Mouse (Mus musculus): ENCODE data around the gene Rftn1. TPM values are rescaled to one million over a fixed set of nuclear protein-coding genes. Genes with fewer than 3 reads are reported as not detected.
"Not testable (repeated sequence)": the region's sequence is repeated elsewhere in the genome, so short reads cannot be mapped to it uniquely, and the experiment has no call there.

Gene Rftn1
- polyA plus RNA-seq, 1 experiment from 2014 or later, result 7.6 TPM

- no peaks in the 10 kb centered on the region for H3K27me3 ChIP-seq (ENCODE audit: insufficient read depth, poor library complexity, severe bottlenecking)
- H3K4me1 ChIP-seq (replicated peaks), result no peaks in the 10 kb centered on the region
- H3K4me3 ChIP-seq, result no peak overlapping the region
- no peak overlapping the region for H3K27ac ChIP-seq
- no peaks in the 10 kb centered on the region for H3K9me3 ChIP-seq
- DNase-seq (ENCODE audit: low spot score), result no peak
- WGBS, result 88% methylated on average over 6 of the region's 6 CpGs
- no peaks in the 10 kb centered on the region for H3K36me3 ChIP-seq
Measured at GRCm38 (mm10) chr17:50215104-50215503, 24.6 kb upstream of the Rftn1 start.

GRCm38 (mm10) chr17:50213117-50213516 is 22.6 kb upstream of the Rftn1 start:
- Histone ChIP-seq H3K36me3 (no peaks in the 10 kb centered on the region), H3K27me3 (ENCODE audit: insufficient read depth, poor library complexity, severe bottlenecking) (no peaks in the 10 kb centered on the region), H3K27ac (no peak overlapping the region), H3K9me3 (no peaks in the 10 kb centered on the region), H3K4me3 (no peak overlapping the region), H3K4me1 (replicated peaks) (no peaks in the 10 kb centered on the region)
- DNase-seq (ENCODE audit: low spot score), result no peak
- WGBS, result 87% methylated on average over 4 of the region's 4 CpGs

GRCm38 (mm10) chr17:50211816-50212215 is 21.3 kb upstream of the Rftn1 start:
- no peak overlapping the region for H3K4me3 ChIP-seq
- WGBS, result 93% methylated on average over 7 of the region's 7 CpGs
- no peaks in the 10 kb centered on the region for H3K27me3 ChIP-seq (ENCODE audit: insufficient read depth, poor library complexity, severe bottlenecking)
- DNase-seq (ENCODE audit: low spot score), result no peak
- no peaks in the 10 kb centered on the region for H3K36me3 ChIP-seq
- no peaks in the 10 kb centered on the region for H3K4me1 ChIP-seq (replicated peaks)
- H3K9me3 ChIP-seq, result no peaks in the 10 kb centered on the region
- H3K27ac ChIP-seq, result no peak overlapping the region

- H3K27me3 ChIP-seq (ENCODE audit: insufficient read depth, poor library complexity, severe bottlenecking), result no peaks in the 10 kb centered on the region
- no peak overlapping the region for H3K4me3 ChIP-seq
- no peaks in the 10 kb centered on the region for H3K36me3 ChIP-seq
- H3K27ac ChIP-seq, result no peak overlapping the region
- DNase-seq (ENCODE audit: low spot score), result no peak
- H3K4me1 ChIP-seq (replicated peaks), result no peaks in the 10 kb centered on the region
- H3K9me3 ChIP-seq, result no peaks in the 10 kb centered on the region
- WGBS, result 89% methylated on average over 6 of the region's 6 CpGs
Measured at GRCm38 (mm10) chr17:50209831-50210230, 19.4 kb upstream of the Rftn1 start.

GRCm38 (mm10) chr17:50208137-50209045 is 17.9 kb upstream of the Rftn1 start:
- no peaks in the 10 kb centered on the region for H3K36me3 ChIP-seq
- no peaks in the 10 kb centered on the region for H3K27me3 ChIP-seq (ENCODE audit: insufficient read depth, poor library complexity, severe bottlenecking)

GRCm38 (mm10) chr17:50206262-50206661 is 15.8 kb upstream of the Rftn1 start:
- not testable (repeated sequence) for H3K36me3 ChIP-seq; H3K9me3 ChIP-seq; H3K4me3 ChIP-seq; H3K27me3 ChIP-seq (ENCODE audit: insufficient read depth, poor library complexity, severe bottlenecking); H3K27ac ChIP-seq; H3K4me1 ChIP-seq (replicated peaks); DNase-seq (ENCODE audit: low spot score)
- 89% methylated on average over 1 of the region's 1 CpGs for WGBS

More at GRCm38 (mm10) chr17:50208137-50209045, 17.9 kb upstream of the Rftn1 start:
- Histone ChIP-seq H3K27ac (no peak overlapping the region), H3K4me3 (no peak overlapping the region), H3K9me3 (no peaks in the 10 kb centered on the region), H3K4me1 (replicated peaks) (no peaks in the 10 kb centered on the region)
- no peak for DNase-seq (ENCODE audit: low spot score)
- WGBS, result 87% methylated on average over 7 of the region's 7 CpGs

- not testable (repeated sequence) for H3K27me3 ChIP-seq (ENCODE audit: insufficient read depth, poor library complexity, severe bottlenecking); H3K27ac ChIP-seq; DNase-seq (ENCODE audit: low spot score); H3K4me3 ChIP-seq; H3K36me3 ChIP-seq; H3K4me1 ChIP-seq (replicated peaks); H3K9me3 ChIP-seq
- 85% methylated on average over 2 of the region's 2 CpGs for WGBS
Measured at GRCm38 (mm10) chr17:50205840-50206239, 15.4 kb upstream of the Rftn1 start.

GRCm38 (mm10) chr17:50205152-50205782 is 14.8 kb upstream of the Rftn1 start:
- Histone ChIP-seq H3K36me3 (no peaks in the 10 kb centered on the region), H3K4me1 (replicated peaks) (0 out of 2 replicates have a peak, but pooled peaks cover under 1% of the 10 kb centered on the region), H3K4me3 (no peak overlapping the region), H3K9me3 (no peaks in the 10 kb centered on the region), H3K27ac (no peak overlapping the region), H3K27me3 (ENCODE audit: insufficient read depth, poor library complexity, severe bottlenecking) (no peaks in the 10 kb centered on the region)
- 93% methylated on average over 1 of the region's 1 CpGs for WGBS
- DNase-seq (ENCODE audit: low spot score), result no peak

- WGBS, result 88% methylated on average over 12 of the region's 12 CpGs
- Histone ChIP-seq H3K4me3 (no peak overlapping the region), H3K27me3 (ENCODE audit: insufficient read depth, poor library complexity, severe bottlenecking) (no peaks in the 10 kb centered on the region), H3K36me3 (no peaks in the 10 kb centered on the region), H3K4me1 (replicated peaks) (0 out of 2 replicates have a peak, but pooled peaks cover 2% of the 10 kb centered on the region), H3K9me3 (no peaks in the 10 kb centered on the region), H3K27ac (no peak overlapping the region)
- DNase-seq (ENCODE audit: low spot score), result no peak
Measured at GRCm38 (mm10) chr17:50201828-50202445, 11.5 kb upstream of the Rftn1 start.

GRCm38 (mm10) chr17:50199075-50199850 is 8.8 kb upstream of the Rftn1 start:
- Histone ChIP-seq H3K9me3 (no peaks in the 10 kb centered on the region), H3K27ac (no peak overlapping the region), H3K36me3 (no peaks in the 10 kb centered on the region), H3K27me3 (ENCODE audit: insufficient read depth, poor library complexity, severe bottlenecking) (peaks cover 14% of the 10 kb centered on the region), H3K4me3 (no peak overlapping the region), H3K4me1 (replicated peaks) (peaks cover 13% of the 10 kb centered on the region; the same call in 1 of the 2 replicates)
- WGBS, result 84% methylated on average over 8 of the region's 8 CpGs
- DNase-seq (ENCODE audit: low spot score), result no peak

GRCm38 (mm10) chr17:50197572-50197971 is 7.1 kb upstream of the Rftn1 start:
- 84% methylated on average over 4 of the region's 4 CpGs for WGBS
- Histone ChIP-seq H3K36me3 (no peaks in the 10 kb centered on the region), H3K4me3 (no peak overlapping the region), H3K27ac (no peak overlapping the region), H3K4me1 (replicated peaks) (peaks cover 16% of the 10 kb centered on the region; the same call in 1 of the 2 replicates), H3K27me3 (ENCODE audit: insufficient read depth, poor library complexity, severe bottlenecking) (peaks cover 31% of the 10 kb centered on the region), H3K9me3 (no peaks in the 10 kb centered on the region)
- no peak for DNase-seq (ENCODE audit: low spot score)

- H3K9me3 ChIP-seq, result no peaks in the 10 kb centered on the region
- 35% methylated on average over 10 of the region's 10 CpGs for WGBS
- H3K27me3 ChIP-seq (ENCODE audit: insufficient read depth, poor library complexity, severe bottlenecking), result peaks cover 45% of the 10 kb centered on the region
- no peaks in the 10 kb centered on the region for H3K36me3 ChIP-seq
- peaks cover 21% of the 10 kb centered on the region for H3K4me1 ChIP-seq (replicated peaks)
- 0 out of 2 replicates have a peak overlapping the region, but pooled peaks have one; percentile 16 for H3K27ac ChIP-seq
- no peak for DNase-seq (ENCODE audit: low spot score)
- H3K4me3 ChIP-seq, result no peak overlapping the region
Measured at GRCm38 (mm10) chr17:50196005-50196672, 5.7 kb upstream of the Rftn1 start.
